In genomic region chr9:64814273-64814672, GRCm38 (mm10) we compare ENCODE assay signal across 18 mouse cellular contexts. TPM values are rescaled to one million over a fixed set of nuclear protein-coding genes. Genes with fewer than 3 reads are reported as not detected.
DNase-seq lines count a peak whose midpoint lies in the region; ATAC-seq and TF ChIP-seq lines count a peak whose summit lies in the region.
"Had no signal": no experiment of that assay in that cellular context is flagged by ENCODE, and none has a peak within 500 bp of the region (broad histone marks: within the 10 kb centered on the region; RNA-seq: fewer than 3 reads in every experiment).

No protein-coding gene starts in this region.

- H3K4me3 ChIP-seq in forebrain, embryonic 14.5 days (ENCODE audit: low read depth, low read length): no peak overlapping the region
- no peak overlapping the region for H3K4me3 ChIP-seq in forebrain, embryonic 10.5 days
- peak overlapping the region in 2 of 3 experiments; percentile 10 to 27 for H3K4me3 ChIP-seq in CH12.LX (replicated peaks in 1 of 3; ENCODE audit: low read depth in 2 of 3, low read length in 2 of 3, poor library complexity in 1 of 3)
- H3K4me3 ChIP-seq in liver, embryonic 12.5 days: peak overlapping the region; percentile 12; the same call in 1 of the 2 replicates
- H3K4me3 ChIP-seq: embryonic facial prominence, embryonic 15.5 days; hindbrain, embryonic 13.5 days; neural tube, embryonic 13.5 days had no signal

- TF ChIP-seq RAD21 in CH12.LX (IDR thresholded peaks at IDR 0.05; ENCODE audit: low read depth, low read length): peak; percentile 48

- TF ChIP-seq EP300 in CH12.LX (IDR thresholded peaks at IDR 0.05; ENCODE audit: low read length): no peak

- no peaks in the 10 kb centered on the region for H3K9me3 ChIP-seq in forebrain, embryonic 14.5 days (replicated peaks; ENCODE audit: control insufficient read depth, low read length)
- H3K9me3 ChIP-seq in forebrain, embryonic 10.5 days: no peaks in the 10 kb centered on the region
- H3K9me3 ChIP-seq in CH12.LX (replicated peaks; ENCODE audit: low read length): no peaks in the 10 kb centered on the region
- H3K9me3 ChIP-seq in liver, embryonic 12.5 days (replicated peaks): no peaks in the 10 kb centered on the region
- H3K9me3 ChIP-seq: embryonic facial prominence, embryonic 15.5 days; G1E; hindbrain, embryonic 13.5 days; neural tube, embryonic 13.5 days had no signal

- in situ Hi-C loops in CH12.LX (cut with MboI; ENCODE audit: low pct_ligation_motif_present, low pct_unique_long_range_greater_than_20kb, low sequenced_read_pairs): no loop called here

- H3K9ac ChIP-seq in forebrain, embryonic 14.5 days (ENCODE audit: low read length): no peak overlapping the region
- H3K9ac ChIP-seq in CH12.LX (ENCODE audit: insufficient read depth, low read depth): peak overlapping the region; percentile 19; the same call in 1 of the 2 replicates
- H3K9ac ChIP-seq in liver, embryonic 12.5 days: peak overlapping the region; percentile 4; the same call in 1 of the 2 replicates
- H3K9ac ChIP-seq: embryonic facial prominence, embryonic 15.5 days; hindbrain, embryonic 13.5 days; neural tube, embryonic 13.5 days had no signal

- H3K27me3 ChIP-seq in forebrain, embryonic 14.5 days (replicated peaks; ENCODE audit: control insufficient read depth, insufficient read depth, low read length): no peaks in the 10 kb centered on the region
- H3K27me3 ChIP-seq in forebrain, embryonic 10.5 days (ENCODE audit: poor library complexity, severe bottlenecking): no peaks in the 10 kb centered on the region
- H3K27me3 ChIP-seq in CH12.LX (replicated peaks): no peaks in the 10 kb centered on the region
- no peaks in the 10 kb centered on the region for H3K27me3 ChIP-seq in liver, embryonic 12.5 days (replicated peaks)
- H3K27me3 ChIP-seq: embryonic facial prominence, embryonic 15.5 days; hindbrain, embryonic 13.5 days; neural tube, embryonic 13.5 days had no signal

- H3K4me1 ChIP-seq in forebrain, embryonic 14.5 days (ENCODE audit: control insufficient read depth, insufficient read depth, low read length): peaks cover 5% of the 10 kb centered on the region; the same call in 1 of the 2 replicates
- peaks cover 23% of the 10 kb centered on the region for H3K4me1 ChIP-seq in forebrain, embryonic 10.5 days
- peaks cover 8 to 54% of the 10 kb centered on the region in 2 experiments for H3K4me1 ChIP-seq in CH12.LX (ENCODE audit: control insufficient read depth in 1 of 2, insufficient read depth in 2 of 2)
- peaks cover 65% of the 10 kb centered on the region for H3K4me1 ChIP-seq in liver, embryonic 12.5 days
- H3K4me1 ChIP-seq: embryonic facial prominence, embryonic 15.5 days had no signal

- WGBS in forebrain, embryonic 14.5 days: 85% methylated on average over 6 of the region's 6 CpGs
- WGBS in forebrain, embryonic 10.5 days: 88% methylated on average over 6 of the region's 6 CpGs
- 69% methylated on average over 6 of the region's 6 CpGs for WGBS in liver, embryonic 12.5 days (ENCODE audit: insufficient replicate concordance)

- TF ChIP-seq POLR2A in CH12.LX (IDR thresholded peaks at IDR 0.05; ENCODE audit: low read depth, low read length): no peak

- H3K79me2 ChIP-seq in CH12.LX (replicated peaks; ENCODE audit: control insufficient read depth, extremely low read depth, insufficient read depth, poor library complexity, severe bottlenecking): peaks cover 72% of the 10 kb centered on the region

- H3K4me2 ChIP-seq in forebrain, embryonic 14.5 days (ENCODE audit: low read length): no peak overlapping the region
- peak overlapping the region; percentile 37 for H3K4me2 ChIP-seq in CH12.LX (ENCODE audit: insufficient read depth, low read depth, poor library complexity, severe bottlenecking)
- peak overlapping the region; percentile 66 for H3K4me2 ChIP-seq in liver, embryonic 12.5 days
- H3K4me2 ChIP-seq: embryonic facial prominence, embryonic 15.5 days; hindbrain, embryonic 13.5 days; neural tube, embryonic 13.5 days had no signal

- intact Hi-C loops in left cerebral cortex, postnatal 14 days (cut with DNase I): loop anchor here (5.0 kb wide), 1 partner anchor 37 kb away; no protein-coding TSS in a partner anchor

- dilution Hi-C loops in CH12.LX (cut with MboI; ENCODE audit: extremely low pct_ligation_motif_present, extremely low pct_unique_long_range_greater_than_20kb, low sequenced_read_pairs): no loop called here

- H3K36me3 ChIP-seq in forebrain, embryonic 14.5 days (ENCODE audit: control insufficient read depth, insufficient read depth, low read length): no peaks in the 10 kb centered on the region
- H3K36me3 ChIP-seq in forebrain, embryonic 10.5 days (replicated peaks): no peaks in the 10 kb centered on the region
- H3K36me3 ChIP-seq in CH12.LX (replicated peaks in 1 of 2; ENCODE audit: control insufficient read depth in 1 of 2, insufficient read depth in 1 of 2, low read length in 1 of 2): peaks cover 0 to 32% of the 10 kb centered on the region in 2 experiments
- H3K36me3 ChIP-seq in liver, embryonic 12.5 days: peaks cover 16% of the 10 kb centered on the region; the same call in 1 of the 2 replicates
- H3K36me3 ChIP-seq: embryonic facial prominence, embryonic 15.5 days; hindbrain, embryonic 13.5 days; neural tube, embryonic 13.5 days had no signal

- no peak overlapping the region for H3K27ac ChIP-seq in forebrain, embryonic 14.5 days (ENCODE audit: low read depth, low read length)
- no peak overlapping the region for H3K27ac ChIP-seq in forebrain, embryonic 10.5 days
- no peak overlapping the region; the same call in 1 of the 2 replicates for H3K27ac ChIP-seq in CH12.LX (ENCODE audit: insufficient read depth, low read depth)
- peak overlapping the region; percentile 30 for H3K27ac ChIP-seq in liver, embryonic 12.5 days
- H3K27ac ChIP-seq: embryonic facial prominence, embryonic 15.5 days; hindbrain, embryonic 13.5 days; neural tube, embryonic 13.5 days had no signal

- TF ChIP-seq CTCF in CH12.LX (conservative IDR thresholded peaks at IDR 0.05 in 1 of 2, IDR thresholded peaks at IDR 0.05 in 1 of 2; ENCODE audit: low read depth in 2 of 2, low read length in 2 of 2): peak in 1 of 2 experiments; percentile 56; a peak in 2 of 4 replicates

- ATAC-seq in forebrain, embryonic 14.5 days: no peak
- ATAC-seq in liver, embryonic 12.5 days: no peak
- ATAC-seq: midbrain, embryonic 16.5 days had no signal

- peak; percentile 14 for DNase-seq in forebrain, embryonic 14.5 days (ENCODE audit: low spot score)
- DNase-seq in forebrain, embryonic 10.5 days (ENCODE audit: extremely low spot score, low spot score): no peak
- peak; percentile 19 to 38 for DNase-seq in left cerebral cortex, postnatal 14 days (ENCODE audit: low spot score in 2 of 2)
- DNase-seq in left cerebral cortex, adult 11 months (ENCODE audit: low spot score): no peak
- no peak for DNase-seq in CH12.LX (ENCODE audit: extremely low read depth)
- DNase-seq in adrenal gland, adult 2 months: no peak
- DNase-seq in natural killer cell, adult 2 months (ENCODE audit: low spot score in 2 of 2): no peak
- DNase-seq: adrenal gland, postnatal 25 days; cerebellum, adult 11 months; gastrocnemius, postnatal 14 days; kidney, adult 8-10 months; right cerebral cortex, adult 18-20 months had no signal

TF ChIP-seq in CH12.LX, 34 proteins besides CTCF, POLR2A, EP300 and RAD21:
- TF ChIP-seq SMC3 (IDR thresholded peaks at IDR 0.05; ENCODE audit: low read depth, low read length): peak; percentile 30
- TF ChIP-seq MYC (IDR thresholded peaks at IDR 0.05; ENCODE audit: low read depth, low read length): no peak

RNA-seq across cellular contexts. Expression of gene Dennd4a, which starts 3.1 kb away (rescaled TPM):
- 7.5 and 8.1 TPM in 2 replicates for polyA plus RNA-seq in forebrain, embryonic 14.5 days (2014; fragmentation: Nextera tagmentation; extraction: Ambion mirVana)
- 8.8 and 10.2 TPM in 2 replicates for polyA plus RNA-seq in forebrain, embryonic 10.5 days (2016; fragmentation: Nextera tagmentation; extraction: Ambion mirVana)
- total RNA-seq in left cerebral cortex, postnatal 14 days (2021): 10 to 100 TPM; 61.8 to 68.9 TPM
- 24.0 and 37.1 TPM in 2 replicates for total RNA-seq in CH12.LX (2012; rRNA removed)
- total RNA-seq in CH12.LX (2014; rRNA removed): 18.3 and 22.6 TPM in 2 replicates
- 35.8 and 41.1 TPM in 2 replicates for polyA plus RNA-seq in CH12.LX (2012; ENCODE audit: insufficient read length, low read depth)
- polyA plus RNA-seq in liver, embryonic 12.5 days (2016; fragmentation: Nextera tagmentation; extraction: Ambion mirVana): 32.6 and 32.7 TPM in 2 replicates
- 10 to 100 TPM; 16.8 to 17.3 TPM for total RNA-seq in adrenal gland, adult 2 months (2021)
- polyA plus RNA-seq in adrenal gland, adult 2 months (2012; rRNA removed): 2.6 and 2.7 TPM in 2 replicates

Comparison
In these comparisons a context has a peak if more than half of its experiments do, and no peak if none do; other contexts are left out.
1. DNase-seq: peak in forebrain, embryonic 14.5 days (single experiment) and left cerebral cortex, postnatal 14 days (2 of 2); none in forebrain, embryonic 10.5 days (single experiment), left cerebral cortex, adult 11 months (single experiment), CH12.LX (single experiment), adrenal gland, adult 2 months (single experiment) and natural killer cell, adult 2 months (0 of 2).
2. H3K4me3 ChIP-seq: peak in CH12.LX (2 of 3) and liver, embryonic 12.5 days (single experiment); none in forebrain, embryonic 14.5 days (single experiment) and forebrain, embryonic 10.5 days (single experiment).